In the genomic region with DNA sequence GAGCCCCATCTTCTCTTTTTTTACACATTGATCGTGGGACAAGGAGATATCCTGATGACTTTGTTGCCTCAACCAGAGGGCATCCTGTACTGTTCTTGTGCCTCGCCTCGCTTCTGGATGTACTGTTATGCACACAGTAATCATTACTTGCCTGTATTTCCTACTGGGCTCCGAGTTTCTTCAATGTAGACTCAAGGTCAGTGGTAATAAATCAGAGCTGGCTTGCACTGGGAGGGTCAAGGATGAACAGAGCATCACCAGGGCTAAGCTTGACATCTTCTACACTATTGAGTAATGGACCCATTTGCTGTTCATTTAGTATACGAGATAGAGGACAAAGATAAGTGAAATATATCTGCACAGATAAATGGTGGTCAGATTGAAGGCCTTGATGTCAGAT, we compare ENCODE assay signal across 20 mouse cellular contexts.
DNase-seq lines count a peak whose midpoint lies in the region; ATAC-seq and TF ChIP-seq lines count a peak whose summit lies in the region.
"Had no signal": no experiment of that assay in that cellular context is flagged by ENCODE, and none has a peak within 500 bp of the region (broad histone marks: within the 10 kb centered on the region; RNA-seq: fewer than 3 reads in every experiment).

No protein-coding gene starts in this region.

- H3K4me2 ChIP-seq in stomach, postnatal 0 days (replicated peaks; ENCODE audit: low read depth): no peak overlapping the region
- H3K4me2 ChIP-seq: embryonic facial prominence, embryonic 13.5 days; embryonic facial prominence, embryonic 15.5 days; forebrain, embryonic 12.5 days had no signal

- H3K4me1 ChIP-seq in stomach, postnatal 0 days (replicated peaks; ENCODE audit: control insufficient read depth, insufficient read depth): no peaks in the 10 kb centered on the region
- H3K4me1 ChIP-seq: embryonic facial prominence, embryonic 15.5 days; forebrain, embryonic 10.5 days; forebrain, embryonic 12.5 days had no signal

- H3K36me3 ChIP-seq in stomach, postnatal 0 days (ENCODE audit: control insufficient read depth, insufficient read depth, low read length): no peaks in the 10 kb centered on the region
- H3K36me3 ChIP-seq: embryonic facial prominence, embryonic 13.5 days; embryonic facial prominence, embryonic 15.5 days; forebrain, embryonic 10.5 days; forebrain, embryonic 12.5 days had no signal

- ATAC-seq in stomach, postnatal 0 days (ENCODE audit: low FRiP score, low TSS enrichment): no peak
- ATAC-seq: forebrain, embryonic 14.5 days; forebrain, embryonic 16.5 days had no signal

- peak; percentile 62 for DNase-seq in adrenal gland, adult 2 months
- DNase-seq in adrenal gland, postnatal 4 days (ENCODE audit: low spot score in 2 of 2): no peak
- peak; percentile 10 for DNase-seq in adrenal gland, postnatal 10 days
- DNase-seq in adrenal gland, postnatal 14 days: peak; percentile 38
- peak; percentile 5 for DNase-seq in mesoderm, embryonic 11.5 days (ENCODE audit: low read depth, low spot score)
- DNase-seq in stomach, postnatal 0 days (ENCODE audit: low spot score): no peak
- no peak for DNase-seq in cerebellum, adult 9-10 months
- DNase-seq: cerebellum, adult 11-12 months; cerebellum, adult 2 months; cerebellum, adult 9-11 months; cerebellum, postnatal 14 days; cerebellum, postnatal 36 days; embryo, embryonic 11 days had no signal

- 73% methylated on average over 5 of the region's 5 CpGs for WGBS in stomach, postnatal 0 days

- no peak overlapping the region for H3K9ac ChIP-seq in stomach, postnatal 0 days (ENCODE audit: low read length)
- H3K9ac ChIP-seq: embryonic facial prominence, embryonic 13.5 days; embryonic facial prominence, embryonic 15.5 days; forebrain, embryonic 12.5 days had no signal

- H3K27me3 ChIP-seq in stomach, postnatal 0 days (ENCODE audit: control insufficient read depth, insufficient read depth, low read length): no peaks in the 10 kb centered on the region
- H3K27me3 ChIP-seq: embryonic facial prominence, embryonic 13.5 days; embryonic facial prominence, embryonic 15.5 days; forebrain, embryonic 12.5 days had no signal

- TF ChIP-seq CTCF in stomach, postnatal 0 days (IDR thresholded peaks at IDR 0.05; ENCODE audit: low read depth): no peak

- no peak overlapping the region for H3K27ac ChIP-seq in stomach, postnatal 0 days (replicated peaks)
- H3K27ac ChIP-seq: embryonic facial prominence, embryonic 13.5 days; embryonic facial prominence, embryonic 15.5 days; forebrain, embryonic 10.5 days; forebrain, embryonic 12.5 days had no signal

- TF ChIP-seq EP300 in stomach, postnatal 0 days (optimal IDR thresholded peaks at IDR 0.05): no peak

- no peak overlapping the region for H3K4me3 ChIP-seq in stomach, postnatal 0 days (ENCODE audit: low read depth, low read length)
- H3K4me3 ChIP-seq: embryonic facial prominence, embryonic 13.5 days; embryonic facial prominence, embryonic 15.5 days; erythroblast, embryonic 14.5 days; forebrain, embryonic 10.5 days; forebrain, embryonic 12.5 days had no signal

- H3K9me3 ChIP-seq in stomach, postnatal 0 days (ENCODE audit: control insufficient read depth, low read length): no peaks in the 10 kb centered on the region
- H3K9me3 ChIP-seq: embryonic facial prominence, embryonic 13.5 days; embryonic facial prominence, embryonic 15.5 days; forebrain, embryonic 10.5 days; forebrain, embryonic 12.5 days had no signal

Comparison
In these comparisons a context has a peak if more than half of its experiments do, and no peak if none do; other contexts are left out.
1. DNase-seq: peak in adrenal gland, adult 2 months (single experiment), adrenal gland, postnatal 10 days (single experiment), adrenal gland, postnatal 14 days (single experiment) and mesoderm, embryonic 11.5 days (single experiment); none in adrenal gland, postnatal 4 days (0 of 2), stomach, postnatal 0 days (single experiment) and cerebellum, adult 9-10 months (single experiment).